Mouse (Mus musculus): Measurements from ENCODE around the gene Mboat2. TPM values are rescaled to one million over a fixed set of nuclear protein-coding genes. Genes with fewer than 3 reads are reported as not detected.

Mboat2 gene
- polyA plus RNA-seq, 1 experiment: 0.78 TPM

GRCm38 (mm10) chr12:24961821-24962220, 131.1 kb downstream of the Mboat2 start:
- H3K4me3 ChIP-seq (replicated peaks): no peak overlapping the region
- no peaks in the 10 kb centered on the region for H3K27me3 ChIP-seq (ENCODE audit: control insufficient read depth)
- no peaks in the 10 kb centered on the region for H3K9me3 ChIP-seq (ENCODE audit: control insufficient read depth, low read length)
- peaks cover 12% of the 10 kb centered on the region for H3K4me1 ChIP-seq (ENCODE audit: control insufficient read depth)
- peaks cover 27% of the 10 kb centered on the region for H3K36me3 ChIP-seq (ENCODE audit: control insufficient read depth)
- TF ChIP-seq TAL1 (IDR thresholded peaks at IDR 0.05; ENCODE audit: low read length): no peak

- H3K9me3 ChIP-seq (ENCODE audit: control insufficient read depth, low read length): no peaks in the 10 kb centered on the region
- H3K27me3 ChIP-seq (ENCODE audit: control insufficient read depth): no peaks in the 10 kb centered on the region
- H3K36me3 ChIP-seq (ENCODE audit: control insufficient read depth): peaks cover 25% of the 10 kb centered on the region
- TF ChIP-seq GATA1 (IDR thresholded peaks at IDR 0.05; ENCODE audit: low read length) (no peak), TAL1 (IDR thresholded peaks at IDR 0.05; ENCODE audit: low read length) (no peak)
- peaks cover 12% of the 10 kb centered on the region for H3K4me1 ChIP-seq (ENCODE audit: control insufficient read depth)
- H3K4me3 ChIP-seq (replicated peaks): no peak overlapping the region
Observed at GRCm38 (mm10) chr12:24962362-24962967, 131.8 kb downstream of the Mboat2 start.

- Histone ChIP-seq H3K9me3 (ENCODE audit: control insufficient read depth, low read length) (no peaks in the 10 kb centered on the region), H3K36me3 (ENCODE audit: control insufficient read depth) (peaks cover 16% of the 10 kb centered on the region), H3K27me3 (ENCODE audit: control insufficient read depth) (no peaks in the 10 kb centered on the region), H3K4me1 (ENCODE audit: control insufficient read depth) (peaks cover 12% of the 10 kb centered on the region), H3K4me3 (replicated peaks) (no peak overlapping the region)
- TF ChIP-seq TAL1 (IDR thresholded peaks at IDR 0.05; ENCODE audit: low read length) (no peak), GATA1 (IDR thresholded peaks at IDR 0.05; ENCODE audit: low read length) (no peak)
Observed at GRCm38 (mm10) chr12:24963393-24964022, 132.8 kb downstream of the Mboat2 start.

GRCm38 (mm10) chr12:24965406-24965805, 134.7 kb downstream of the Mboat2 start:
- Histone ChIP-seq H3K4me1 (ENCODE audit: control insufficient read depth) (peaks cover 12% of the 10 kb centered on the region), H3K36me3 (ENCODE audit: control insufficient read depth) (peaks cover 3% of the 10 kb centered on the region), H3K4me3 (replicated peaks) (no peak overlapping the region), H3K27me3 (ENCODE audit: control insufficient read depth) (peaks cover 2% of the 10 kb centered on the region; the same call in 1 of the 2 replicates), H3K9me3 (ENCODE audit: control insufficient read depth, low read length) (no peaks in the 10 kb centered on the region)
- TF ChIP-seq TAL1 (IDR thresholded peaks at IDR 0.05; ENCODE audit: low read length) (no peak), GATA1 (IDR thresholded peaks at IDR 0.05; ENCODE audit: low read length) (no peak)

GRCm38 (mm10) chr12:24966046-24966445, 135.4 kb downstream of the Mboat2 start:
- H3K4me3 ChIP-seq (replicated peaks): no peak overlapping the region
- no peak for TF ChIP-seq GATA1 (IDR thresholded peaks at IDR 0.05; ENCODE audit: low read length)
- no peak for TF ChIP-seq TAL1 (IDR thresholded peaks at IDR 0.05; ENCODE audit: low read length)
- peaks cover 12% of the 10 kb centered on the region for H3K4me1 ChIP-seq (ENCODE audit: control insufficient read depth)
- H3K36me3 ChIP-seq (ENCODE audit: control insufficient read depth): peaks cover 3% of the 10 kb centered on the region; the same call in 1 of the 2 replicates
- H3K9me3 ChIP-seq (ENCODE audit: control insufficient read depth, low read length): no peaks in the 10 kb centered on the region
- H3K27me3 ChIP-seq (ENCODE audit: control insufficient read depth): peaks cover 2% of the 10 kb centered on the region; the same call in 1 of the 2 replicates

- Histone ChIP-seq H3K4me1 (ENCODE audit: control insufficient read depth) (peaks cover 21% of the 10 kb centered on the region), H3K9me3 (ENCODE audit: control insufficient read depth, low read length) (peaks cover 2% of the 10 kb centered on the region; the same call in 1 of the 2 replicates), H3K36me3 (ENCODE audit: control insufficient read depth) (no peaks in the 10 kb centered on the region), H3K27me3 (ENCODE audit: control insufficient read depth) (peaks cover 9% of the 10 kb centered on the region), H3K4me3 (replicated peaks) (no peak overlapping the region)
- TF ChIP-seq GATA1 (IDR thresholded peaks at IDR 0.05; ENCODE audit: low read length): no peak
- TF ChIP-seq TAL1 (IDR thresholded peaks at IDR 0.05; ENCODE audit: low read length): no peak
Observed at GRCm38 (mm10) chr12:24971490-24972200, 141.0 kb downstream of the Mboat2 start.

GRCm38 (mm10) chr12:24972371-24973350, 142.0 kb downstream of the Mboat2 start:
- Histone ChIP-seq H3K4me1 (ENCODE audit: control insufficient read depth) (peaks cover 24% of the 10 kb centered on the region), H3K36me3 (ENCODE audit: control insufficient read depth) (peaks cover 8% of the 10 kb centered on the region), H3K27me3 (ENCODE audit: control insufficient read depth) (peaks cover 9% of the 10 kb centered on the region), H3K9me3 (ENCODE audit: control insufficient read depth, low read length) (peaks cover 2% of the 10 kb centered on the region; the same call in 1 of the 2 replicates), H3K4me3 (replicated peaks) (no peak overlapping the region)
- TF ChIP-seq GATA1 (IDR thresholded peaks at IDR 0.05; ENCODE audit: low read length) (no peak), TAL1 (IDR thresholded peaks at IDR 0.05; ENCODE audit: low read length) (no peak)

GRCm38 (mm10) chr12:24973586-24973985, 142.9 kb downstream of the Mboat2 start:
- no peak for TF ChIP-seq GATA1 (IDR thresholded peaks at IDR 0.05; ENCODE audit: low read length)
- TF ChIP-seq TAL1 (IDR thresholded peaks at IDR 0.05; ENCODE audit: low read length): no peak
- Histone ChIP-seq H3K36me3 (ENCODE audit: control insufficient read depth) (peaks cover 8% of the 10 kb centered on the region), H3K4me3 (replicated peaks) (no peak overlapping the region), H3K27me3 (ENCODE audit: control insufficient read depth) (peaks cover 9% of the 10 kb centered on the region), H3K9me3 (ENCODE audit: control insufficient read depth, low read length) (peaks cover 2% of the 10 kb centered on the region; the same call in 1 of the 2 replicates), H3K4me1 (ENCODE audit: control insufficient read depth) (peaks cover 24% of the 10 kb centered on the region)
